Mouse (Mus musculus): Measurements from ENCODE around the gene Slc22a23.

DNA sequence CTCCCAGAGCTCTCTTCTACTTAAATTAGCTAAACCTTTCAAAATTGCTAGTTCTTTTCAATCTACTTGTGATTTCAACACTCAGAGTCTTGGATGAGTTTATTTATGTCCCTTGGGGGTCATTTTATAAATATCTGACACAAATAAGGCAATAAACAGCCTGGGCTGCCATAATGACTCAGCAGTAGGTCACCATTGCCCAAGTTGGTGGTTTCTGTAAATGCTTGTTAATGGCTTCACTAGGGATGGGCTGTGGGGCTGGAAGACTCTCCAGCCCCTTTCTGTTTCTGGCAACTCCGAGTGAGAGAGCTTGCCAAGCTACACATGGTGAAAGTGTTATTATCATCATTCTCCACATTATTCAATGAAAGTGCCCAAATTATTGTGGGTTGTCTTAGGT, 20.2 kb upstream of the Slc22a23 start:
- TF ChIP-seq CTCF (IDR thresholded peaks at IDR 0.05; ENCODE audit: borderline replicate concordance, insufficient read depth, low read depth, low read length) (no peak), POLR2A (IDR thresholded peaks at IDR 0.05; ENCODE audit: borderline replicate concordance, insufficient read depth, low read length) (no peak)

Measured in cerebellum, adult 2 months (tissue).